ENCODE assay signal across 24 mouse cellular contexts in genomic region chr13:39880136-39880535, GRCm38 (mm10).
DNase-seq lines count a peak whose midpoint lies in the region; ATAC-seq and TF ChIP-seq lines count a peak whose summit lies in the region.
"Had no signal": no experiment of that assay in that cellular context is flagged by ENCODE, and none has a peak within 500 bp of the region (broad histone marks: within the 10 kb centered on the region; RNA-seq: fewer than 3 reads in every experiment).

No protein-coding gene starts in this region.

- no peak overlapping the region for H3K9ac ChIP-seq in forebrain, embryonic 11.5 days (ENCODE audit: low read length)
- H3K9ac ChIP-seq in forebrain, embryonic 14.5 days (ENCODE audit: low read length), result no peak overlapping the region
- no peak overlapping the region for H3K9ac ChIP-seq in forebrain, postnatal 0 days
- no peak overlapping the region for H3K9ac ChIP-seq in kidney, embryonic 16.5 days (replicated peaks; ENCODE audit: low read length)
- H3K9ac ChIP-seq: embryonic facial prominence, embryonic 12.5 days; forebrain, embryonic 15.5 days had no signal

- H3K27me3 ChIP-seq in forebrain, embryonic 11.5 days (ENCODE audit: control insufficient read depth, insufficient read depth, low read length), result peaks cover 6% of the 10 kb centered on the region; the same call in 1 of the 2 replicates
- H3K27me3 ChIP-seq in forebrain, embryonic 10.5 days (ENCODE audit: poor library complexity, severe bottlenecking), result peaks cover 86% of the 10 kb centered on the region
- H3K27me3 ChIP-seq in forebrain, embryonic 14.5 days (replicated peaks; ENCODE audit: control insufficient read depth, insufficient read depth, low read length), result no peaks in the 10 kb centered on the region
- no peaks in the 10 kb centered on the region for H3K27me3 ChIP-seq in forebrain, postnatal 0 days (ENCODE audit: insufficient read depth, low read length)
- peaks cover 4% of the 10 kb centered on the region; the same call in 1 of the 2 replicates for H3K27me3 ChIP-seq in kidney, embryonic 16.5 days (ENCODE audit: insufficient read depth, low read length)
- H3K27me3 ChIP-seq: CH12.LX; forebrain, embryonic 15.5 days had no signal

- no peak overlapping the region for H3K4me2 ChIP-seq in forebrain, embryonic 11.5 days (ENCODE audit: low read depth, low read length, severe bottlenecking)
- no peak overlapping the region for H3K4me2 ChIP-seq in forebrain, embryonic 14.5 days (ENCODE audit: low read length)
- H3K4me2 ChIP-seq in forebrain, postnatal 0 days (ENCODE audit: low read depth), result no peak overlapping the region
- H3K4me2 ChIP-seq in kidney, embryonic 16.5 days (replicated peaks; ENCODE audit: low read depth, low read length), result no peak overlapping the region
- H3K4me2 ChIP-seq: embryonic facial prominence, embryonic 12.5 days; forebrain, embryonic 15.5 days had no signal

- 6% methylated on average over 2 of the region's 2 CpGs for WGBS in forebrain, embryonic 11.5 days
- WGBS in forebrain, embryonic 10.5 days, result 19% methylated on average over 2 of the region's 2 CpGs
- WGBS in forebrain, embryonic 14.5 days, result 11% methylated on average over 2 of the region's 2 CpGs
- WGBS in forebrain, postnatal 0 days, result 26% methylated on average over 2 of the region's 2 CpGs
- WGBS in kidney, embryonic 16.5 days, result 44% methylated on average over 2 of the region's 2 CpGs

- no peak for TF ChIP-seq CTCF in forebrain, postnatal 0 days (IDR thresholded peaks at IDR 0.05; ENCODE audit: low read depth)

- H3K4me3 ChIP-seq in forebrain, embryonic 11.5 days (ENCODE audit: low read depth, low read length), result no peak overlapping the region
- no peak overlapping the region for H3K4me3 ChIP-seq in forebrain, embryonic 10.5 days
- H3K4me3 ChIP-seq in forebrain, embryonic 14.5 days (ENCODE audit: low read depth, low read length), result no peak overlapping the region
- no peak overlapping the region for H3K4me3 ChIP-seq in forebrain, postnatal 0 days (ENCODE audit: low read depth, low read length)
- H3K4me3 ChIP-seq in kidney, embryonic 16.5 days (ENCODE audit: low read length), result no peak overlapping the region
- H3K4me3 ChIP-seq: embryonic facial prominence, embryonic 10.5 days; embryonic facial prominence, embryonic 12.5 days; forebrain, embryonic 15.5 days had no signal

- no peaks in the 10 kb centered on the region for H3K9me3 ChIP-seq in forebrain, embryonic 11.5 days (ENCODE audit: control insufficient read depth, low read length)
- no peaks in the 10 kb centered on the region for H3K9me3 ChIP-seq in forebrain, embryonic 10.5 days
- H3K9me3 ChIP-seq in forebrain, embryonic 14.5 days (replicated peaks; ENCODE audit: control insufficient read depth, low read length), result no peaks in the 10 kb centered on the region
- H3K9me3 ChIP-seq in forebrain, postnatal 0 days (ENCODE audit: low read length), result no peaks in the 10 kb centered on the region
- no peaks in the 10 kb centered on the region for H3K9me3 ChIP-seq in kidney, embryonic 16.5 days (ENCODE audit: low read length)
- H3K9me3 ChIP-seq: embryonic facial prominence, embryonic 10.5 days; embryonic facial prominence, embryonic 12.5 days; forebrain, embryonic 15.5 days had no signal

- DNase-seq in embryo, embryonic 10 days (ENCODE audit: low spot score), result peak; percentile 21
- no peak for DNase-seq in embryo, embryonic 11 days
- peak; percentile 49 for DNase-seq in forebrain, embryonic 11.5 days (ENCODE audit: low spot score)
- DNase-seq in forebrain, embryonic 10.5 days (ENCODE audit: extremely low spot score, low spot score), result no peak
- peak; percentile 20 for DNase-seq in forebrain, embryonic 14.5 days (ENCODE audit: low spot score)
- no peak for DNase-seq in forebrain, postnatal 0 days
- DNase-seq in retina, postnatal 1 day, result peak; percentile 78
- DNase-seq: adrenal gland, adult 2 months; adrenal gland, postnatal 10 days; adrenal gland, postnatal 25 days; B cell, adult 2 months; cerebellum, adult 11-12 months; cerebellum, adult 2 months; cerebellum, adult 9-10 months; cerebellum, postnatal 10 days; cerebellum, postnatal 25 days had no signal

- no peak overlapping the region for H3K27ac ChIP-seq in forebrain, embryonic 11.5 days (ENCODE audit: low read depth, low read length)
- H3K27ac ChIP-seq in forebrain, embryonic 10.5 days, result no peak overlapping the region
- H3K27ac ChIP-seq in forebrain, embryonic 14.5 days (ENCODE audit: low read depth, low read length), result no peak overlapping the region
- no peak overlapping the region for H3K27ac ChIP-seq in forebrain, postnatal 0 days (ENCODE audit: low read depth, low read length)
- H3K27ac ChIP-seq in kidney, embryonic 16.5 days (ENCODE audit: low read length), result no peak overlapping the region
- H3K27ac ChIP-seq: embryonic facial prominence, embryonic 10.5 days; embryonic facial prominence, embryonic 12.5 days; forebrain, embryonic 15.5 days had no signal

- peaks cover 3% of the 10 kb centered on the region for H3K4me1 ChIP-seq in forebrain, embryonic 11.5 days (replicated peaks; ENCODE audit: control insufficient read depth, insufficient read depth, low read length)
- H3K4me1 ChIP-seq in forebrain, embryonic 10.5 days, result peaks cover 45% of the 10 kb centered on the region
- H3K4me1 ChIP-seq in forebrain, embryonic 14.5 days (ENCODE audit: control insufficient read depth, insufficient read depth, low read length), result no peaks in the 10 kb centered on the region; the same call in 1 of the 2 replicates
- no peaks in the 10 kb centered on the region for H3K4me1 ChIP-seq in forebrain, postnatal 0 days (ENCODE audit: insufficient read depth)
- H3K4me1 ChIP-seq in kidney, embryonic 16.5 days (ENCODE audit: insufficient read depth, low read length), result 0 out of 2 replicates have a peak, but pooled peaks cover 3% of the 10 kb centered on the region
- H3K4me1 ChIP-seq: embryonic facial prominence, embryonic 12.5 days had no signal

- ATAC-seq in forebrain, embryonic 11.5 days (replicated peaks; ENCODE audit: low FRiP score), result peak; percentile 47; the same call in 1 of the 2 replicates
- ATAC-seq in forebrain, embryonic 14.5 days, result 0 out of 2 replicates have a peak, but pooled peaks have one; percentile 24
- ATAC-seq in forebrain, postnatal 0 days, result no peak
- ATAC-seq in kidney, embryonic 16.5 days (ENCODE audit: low FRiP score, low TSS enrichment), result no peak
- ATAC-seq: CD4-positive, CD25-positive, alpha-beta regulatory T cell, adult 4 months; forebrain, embryonic 15.5 days; Patski had no signal

- H3K36me3 ChIP-seq in forebrain, embryonic 11.5 days (ENCODE audit: control insufficient read depth, insufficient read depth, low read length), result no peaks in the 10 kb centered on the region
- no peaks in the 10 kb centered on the region for H3K36me3 ChIP-seq in forebrain, embryonic 10.5 days (replicated peaks)
- no peaks in the 10 kb centered on the region for H3K36me3 ChIP-seq in forebrain, embryonic 14.5 days (ENCODE audit: control insufficient read depth, insufficient read depth, low read length)
- no peaks in the 10 kb centered on the region for H3K36me3 ChIP-seq in forebrain, postnatal 0 days (ENCODE audit: insufficient read depth)
- no peaks in the 10 kb centered on the region for H3K36me3 ChIP-seq in kidney, embryonic 16.5 days (ENCODE audit: insufficient read depth, low read length)
- H3K36me3 ChIP-seq: embryonic facial prominence, embryonic 10.5 days; embryonic facial prominence, embryonic 12.5 days; forebrain, embryonic 15.5 days; G1E had no signal

Comparison
In these comparisons a context has a peak if more than half of its experiments do, and no peak if none do; other contexts are left out.
1. DNase-seq: peak in embryo, embryonic 10 days (single experiment), forebrain, embryonic 11.5 days (single experiment), forebrain, embryonic 14.5 days (single experiment) and retina, postnatal 1 day (single experiment); none in embryo, embryonic 11 days (single experiment), forebrain, embryonic 10.5 days (single experiment) and forebrain, postnatal 0 days (single experiment).
2. ATAC-seq: peak in forebrain, embryonic 11.5 days (single experiment) and forebrain, embryonic 14.5 days (single experiment); none in forebrain, postnatal 0 days (single experiment) and kidney, embryonic 16.5 days (single experiment).